Mouse (Mus musculus) hindbrain, embryonic 11.5 days (tissue): Measurements from ENCODE around the gene Zfp853. TPM values are rescaled to one million over a fixed set of nuclear protein-coding genes. Genes with fewer than 3 reads are reported as not detected.

ENCODE experiments used
- ATAC-seq: fragments of 200-750 bp; cut with Nextera tagmentation; 2 replicates; pipeline ENCODE4 v1.8.0; 2017; ENCODE audit warnings: mild to moderate bottlenecking, moderate TSS enrichment, moderate library complexity; ENCODE audit not compliant: low FRiP score
- DNase-seq: peaks from one replicate; pipeline ENCODE4 v3.0.0-alpha.2; 2015; ENCODE audit warnings: low spot score
- H3K27ac ChIP-seq: fragments of 300-500 bp; sonication (generic); 2 replicates; pipeline ENCODE4 v1.5.1; 2014; ENCODE audit warnings: mild to moderate bottlenecking, low read depth, low read length
- H3K27me3 ChIP-seq: fragments of 300-500 bp; sonication (generic); 2 replicates; pipeline ENCODE4 v1.6.1; 2014; ENCODE audit warnings: mild to moderate bottlenecking, low read length, moderate library complexity, mixed read lengths; ENCODE audit not compliant: control insufficient read depth, insufficient read depth
- H3K36me3 ChIP-seq: fragments of 300-500 bp; sonication (generic); 2 replicates; pipeline ENCODE4 v1.6.1; 2014; ENCODE audit warnings: mild to moderate bottlenecking, low read length, moderate library complexity, mixed read lengths; ENCODE audit not compliant: control insufficient read depth, insufficient read depth
- H3K4me1 ChIP-seq: fragments of 300-500 bp; sonication (generic); replicated peaks from 2 replicates; pipeline ENCODE4 v1.6.1; 2014; ENCODE audit warnings: low read length, mixed read lengths; ENCODE audit not compliant: control insufficient read depth, insufficient read depth
- H3K4me2 ChIP-seq: fragments of 300-500 bp; sonication (generic); replicated peaks from 2 replicates; pipeline ENCODE4 v1.6.1; 2014; ENCODE audit warnings: mild to moderate bottlenecking, low read depth, low read length
- H3K4me3 ChIP-seq: fragments of 300-500 bp; sonication (generic); 2 replicates; pipeline ENCODE4 v1.5.1; 2014; ENCODE audit warnings: low read depth, low read length
- H3K9ac ChIP-seq: fragments of 300-500 bp; sonication (generic); 2 replicates; pipeline ENCODE4 v1.6.1; 2014; ENCODE audit warnings: low read depth, low read length
- H3K9me3 ChIP-seq: fragments of 300-500 bp; sonication (generic); 2 replicates; pipeline ENCODE4 v1.6.1; 2016; ENCODE audit warnings: low read length; ENCODE audit not compliant: control insufficient read depth
- WGBS: fragments of 180-500 bp; shearing (Covaris S2); extraction: QIAGEN DNeasy Blood & Tissue Kit; methylation state at CpG from one replicate; pipeline ENCODE4 v1.1.7; 2014; 5-methylcytosine and 5-hydroxymethylcytosine counted together
- polyA plus RNA-seq: library from polyadenylated mRNA; unstranded; fragments of >200 nt; fragmentation: Nextera tagmentation; extraction: Ambion mirVana; gene quantifications from 2 replicates; pipeline ENCODE4 v1.2.1, GENCODE M21; 2014

Zfp853 gene
- polyA plus RNA-seq, 1 experiment from 2014 or later, result not detected

DNA sequence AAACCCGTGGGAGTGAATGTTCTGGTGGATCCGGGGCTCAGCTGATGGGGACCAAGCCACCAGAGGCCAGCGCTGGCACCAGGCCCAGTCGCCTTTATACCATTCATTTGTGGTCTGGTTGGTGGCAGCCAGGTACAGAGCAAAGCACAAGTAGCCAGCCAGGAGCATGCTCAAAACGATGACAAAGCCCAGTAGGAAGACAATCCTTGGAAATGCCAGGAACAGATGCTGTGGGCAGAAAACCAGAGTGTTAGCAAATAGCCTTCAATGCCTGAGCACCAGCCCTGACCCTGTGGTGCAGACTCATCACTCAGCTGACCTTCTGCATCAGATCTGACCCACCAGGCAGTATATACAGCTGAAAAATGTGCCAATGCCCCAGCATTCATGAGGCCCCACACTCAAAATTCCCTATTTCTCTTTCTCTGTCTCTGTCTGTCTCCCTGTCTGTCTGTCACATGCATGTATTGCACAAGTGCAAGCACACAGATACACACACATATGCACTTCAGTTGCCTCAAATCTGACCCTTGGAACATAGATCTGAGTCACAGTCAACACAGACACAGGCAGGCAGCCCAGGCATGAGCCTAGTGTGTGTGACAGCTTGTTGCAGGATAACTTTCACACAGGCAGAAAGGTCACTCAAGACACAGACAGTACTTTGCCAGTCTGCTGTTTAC lies 23.3 kb upstream of the Zfp853 start:
- H3K36me3 ChIP-seq, result 0 out of 2 replicates have a peak, but pooled peaks cover 6% of the 10 kb centered on the region
- H3K27ac ChIP-seq, result no peak overlapping the region
- H3K4me2 ChIP-seq, result no peak overlapping the region
- WGBS, result 90% methylated on average over 5 of the region's 5 CpGs
- no peaks in the 10 kb centered on the region; the same call in 1 of the 2 replicates for H3K4me1 ChIP-seq
- ATAC-seq (no peak), DNase-seq (no peak)
- H3K4me3 ChIP-seq, result no peak overlapping the region
- H3K9me3 ChIP-seq, result no peaks in the 10 kb centered on the region
- no peak overlapping the region for H3K9ac ChIP-seq
- H3K27me3 ChIP-seq, result no peaks in the 10 kb centered on the region

DNA sequence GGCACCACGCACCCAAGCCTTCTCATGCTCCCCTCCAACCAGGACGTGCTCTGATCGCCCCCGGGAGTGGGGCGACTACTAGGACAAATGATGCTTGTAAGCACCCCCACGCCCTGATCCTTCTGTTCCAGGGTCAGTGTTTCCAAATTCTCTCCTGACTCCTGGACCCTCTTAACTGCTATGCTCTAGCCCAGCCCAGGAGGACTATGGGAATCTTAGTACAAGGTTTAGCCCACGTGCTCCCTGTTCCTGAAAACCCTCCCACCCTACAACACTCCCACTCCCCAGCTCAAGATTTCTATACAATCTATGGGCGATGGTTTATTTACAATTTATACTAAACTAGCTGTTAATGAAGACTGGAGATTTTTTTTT lies 22.1 kb upstream of the Zfp853 start:
- WGBS, result 14% methylated on average over 8 of the region's 8 CpGs

GRCm38 (mm10) chr5:143314730-143315513 lies 21.5 kb upstream of the Zfp853 start, which contains the start of gene E130309D02Rik:
E130309D02Rik (minus strand) TSS chr5:143315360.
- H3K27ac ChIP-seq, result peak within 1 kb of the TSS; percentile 96
- no peaks in the 10 kb centered on the region for H3K27me3 ChIP-seq
- ATAC-seq (peak; percentile 88), DNase-seq (peak; percentile 96)
- H3K9ac ChIP-seq, result peak within 1 kb of the TSS; percentile 97
- H3K4me2 ChIP-seq, result peak within 1 kb of the TSS; percentile 74
- H3K4me1 ChIP-seq, result no peaks in the 10 kb centered on the region; the same call in 1 of the 2 replicates
- under 1% methylated on average over 90 of the region's 101 CpGs for WGBS
- 0 out of 2 replicates have a peak, but pooled peaks cover 12% of the 10 kb centered on the region for H3K36me3 ChIP-seq
- H3K4me3 ChIP-seq, result peak within 1 kb of the TSS; percentile 90
- no peaks in the 10 kb centered on the region for H3K9me3 ChIP-seq

More for the DNA sequence above, 22.1 kb upstream of the Zfp853 start:
- Histone ChIP-seq H3K4me2 (peak overlapping the region; percentile 37), H3K4me3 (peak overlapping the region; percentile 90; the same call in 1 of the 2 replicates), H3K27me3 (no peaks in the 10 kb centered on the region), H3K4me1 (no peaks in the 10 kb centered on the region; the same call in 1 of the 2 replicates), H3K36me3 (0 out of 2 replicates have a peak, but pooled peaks cover 9% of the 10 kb centered on the region), H3K9me3 (no peaks in the 10 kb centered on the region), H3K27ac (no peak overlapping the region), H3K9ac (peak overlapping the region; percentile 97)
- ATAC-seq, result peak; percentile 45; the same call in 1 of the 2 replicates
- DNase-seq, result no peak

- DNase-seq (peak; percentile 60), ATAC-seq (0 out of 2 replicates have a peak, but pooled peaks have one; percentile 31)
- Histone ChIP-seq H3K27me3 (no peaks in the 10 kb centered on the region), H3K4me1 (no peaks in the 10 kb centered on the region; the same call in 1 of the 2 replicates), H3K36me3 (0 out of 2 replicates have a peak, but pooled peaks cover 12% of the 10 kb centered on the region), H3K9ac (peak overlapping the region; percentile 97), H3K4me3 (peak overlapping the region; percentile 90), H3K27ac (peak overlapping the region; percentile 96), H3K9me3 (no peaks in the 10 kb centered on the region), H3K4me2 (peak overlapping the region; percentile 74)
- 2% methylated on average over 16 of the region's 16 CpGs for WGBS
Observed at GRCm38 (mm10) chr5:143314183-143314729, 20.8 kb upstream of the Zfp853 start.

GRCm38 (mm10) chr5:143311886-143312285 lies 18.5 kb upstream of the Zfp853 start:
- 0 out of 2 replicates have a peak, but pooled peaks cover 9% of the 10 kb centered on the region for H3K36me3 ChIP-seq

GRCm38 (mm10) chr5:143309916-143310315 lies 16.5 kb upstream of the Zfp853 start:
- Histone ChIP-seq H3K4me2 (no peak overlapping the region), H3K36me3 (peaks cover 13% of the 10 kb centered on the region; the same call in 1 of the 2 replicates), H3K27me3 (no peaks in the 10 kb centered on the region), H3K9me3 (no peaks in the 10 kb centered on the region), H3K4me1 (no peaks in the 10 kb centered on the region; the same call in 1 of the 2 replicates), H3K4me3 (no peak overlapping the region), H3K9ac (no peak overlapping the region), H3K27ac (no peak overlapping the region)
- no peak for ATAC-seq
- DNase-seq, result no peak
- WGBS, result 97% methylated on average over 7 of the region's 7 CpGs

More at GRCm38 (mm10) chr5:143311886-143312285, 18.5 kb upstream of the Zfp853 start:
- H3K9ac ChIP-seq, result no peak overlapping the region
- no peak overlapping the region for H3K4me2 ChIP-seq
- no peaks in the 10 kb centered on the region for H3K9me3 ChIP-seq
- 65% methylated on average over 8 of the region's 8 CpGs for WGBS
- H3K27me3 ChIP-seq, result no peaks in the 10 kb centered on the region
- DNase-seq (peak; percentile 87), ATAC-seq (no peak)
- H3K4me1 ChIP-seq, result no peaks in the 10 kb centered on the region; the same call in 1 of the 2 replicates
- no peak overlapping the region for H3K27ac ChIP-seq
- no peak overlapping the region for H3K4me3 ChIP-seq

- H3K4me3 ChIP-seq, result no peak overlapping the region
- H3K27me3 ChIP-seq, result no peaks in the 10 kb centered on the region
- no peaks in the 10 kb centered on the region; the same call in 1 of the 2 replicates for H3K4me1 ChIP-seq
- WGBS, result 96% methylated on average over 5 of the region's 5 CpGs
- H3K27ac ChIP-seq, result no peak overlapping the region
- H3K9ac ChIP-seq, result no peak overlapping the region
- ATAC-seq, result no peak
- H3K36me3 ChIP-seq, result peaks cover 16% of the 10 kb centered on the region; the same call in 1 of the 2 replicates
- no peak overlapping the region for H3K4me2 ChIP-seq
- no peaks in the 10 kb centered on the region for H3K9me3 ChIP-seq
- DNase-seq, result no peak
Observed at GRCm38 (mm10) chr5:143308825-143309224, 15.4 kb upstream of the Zfp853 start.

- no peak overlapping the region for H3K4me3 ChIP-seq
- H3K27me3 ChIP-seq, result no peaks in the 10 kb centered on the region
- no peaks in the 10 kb centered on the region for H3K9me3 ChIP-seq
- no peaks in the 10 kb centered on the region for H3K4me1 ChIP-seq
- ATAC-seq (no peak), DNase-seq (no peak)
- H3K36me3 ChIP-seq, result peaks cover 29% of the 10 kb centered on the region
- WGBS, result 88% methylated on average over 7 of the region's 7 CpGs
- no peak overlapping the region for H3K4me2 ChIP-seq
- H3K27ac ChIP-seq, result no peak overlapping the region
- no peak overlapping the region for H3K9ac ChIP-seq
Observed at GRCm38 (mm10) chr5:143304251-143304650, 10.8 kb upstream of the Zfp853 start.
